Mouse (Mus musculus) megakaryocyte-erythroid progenitor cell, adult 5-6 weeks (primary cell): ENCODE results near the gene Phf2. TPM values are rescaled to one million over a fixed set of nuclear protein-coding genes. Genes with fewer than 3 reads are reported as not detected.

Source experiments
- ATAC-seq: replicated peaks from 2 replicates; pipeline ENCODE4 v1.8.0; 2016; ENCODE audit warnings: mild to moderate bottlenecking, inconsistent platforms; ENCODE audit not compliant: severe bottlenecking, poor library complexity, low FRiP score, low TSS enrichment
- total RNA-seq, 2 experiments: library from RNA; stranded (forward) in 1 of 2; stranded (reverse) in 1 of 2; fragments of 200-1000, 215-1000 nt in 1 of 2; fragments of >200 nt in 1 of 2; fragmentation: Nextera tagmentation in 1 of 2; gene quantifications; 2 replicates each; pipeline ENCODE4 v1.2.3; 2014 to 2017

Phf2 gene
- total RNA-seq, 2 experiments from 2014 or later = 10.9 to 25.2 TPM

DNA sequence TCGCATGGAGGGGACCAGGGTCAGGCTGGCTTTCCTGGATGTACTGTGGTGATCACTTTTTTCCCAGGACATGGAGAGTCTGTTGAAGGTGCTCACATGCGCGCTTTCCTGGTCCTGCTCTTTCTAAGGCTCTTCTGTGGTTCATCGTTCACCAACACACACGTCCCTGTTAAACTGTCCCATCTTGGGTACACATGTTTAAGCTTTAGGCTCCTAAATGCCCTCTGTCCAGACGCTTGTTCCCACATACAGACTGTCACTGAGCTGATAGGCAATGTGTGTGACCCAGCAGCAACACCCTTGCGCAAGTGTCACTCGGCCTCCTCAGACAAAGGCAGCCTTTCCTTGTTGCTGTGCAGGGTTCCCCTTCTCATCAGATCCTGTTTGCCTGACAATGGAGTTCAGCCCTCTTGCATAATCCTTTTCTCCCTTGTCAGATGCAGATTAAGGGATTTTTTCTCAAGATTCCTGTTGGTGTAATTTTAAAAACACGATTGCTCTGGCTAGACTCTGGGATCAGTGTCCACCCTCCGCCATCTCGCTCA lies 107.1 kb downstream of the Phf2 start:
- no peak for ATAC-seq

DNA sequence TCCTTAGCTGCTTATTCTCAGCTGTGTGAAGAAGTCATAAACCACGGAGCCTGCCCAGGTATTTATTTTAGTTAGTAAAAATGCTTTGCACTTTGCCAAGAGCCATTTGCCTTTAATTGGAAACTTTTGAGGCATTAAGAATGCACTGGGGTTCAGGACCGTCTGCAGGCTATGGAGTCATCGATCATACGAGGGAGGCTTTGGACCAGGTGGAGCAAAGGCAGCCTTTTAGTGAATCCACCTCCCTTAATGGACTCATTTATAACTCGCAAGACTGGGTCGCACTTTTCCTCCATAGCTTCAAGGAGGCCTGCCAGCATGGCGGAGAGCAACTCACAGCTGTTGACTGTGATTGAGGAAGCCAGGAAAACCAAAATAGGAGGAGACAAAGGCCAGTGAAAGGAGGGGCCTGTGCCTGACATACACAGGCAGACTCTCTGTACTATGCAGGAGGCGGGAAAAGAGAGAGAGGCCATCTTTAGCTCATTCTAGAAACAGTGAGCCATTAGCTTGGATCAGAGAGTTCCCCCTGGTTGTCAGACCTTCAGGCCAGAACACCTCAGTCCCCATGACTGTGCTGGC lies 110.0 kb downstream of the Phf2 start:
- ATAC-seq = no peak

DNA sequence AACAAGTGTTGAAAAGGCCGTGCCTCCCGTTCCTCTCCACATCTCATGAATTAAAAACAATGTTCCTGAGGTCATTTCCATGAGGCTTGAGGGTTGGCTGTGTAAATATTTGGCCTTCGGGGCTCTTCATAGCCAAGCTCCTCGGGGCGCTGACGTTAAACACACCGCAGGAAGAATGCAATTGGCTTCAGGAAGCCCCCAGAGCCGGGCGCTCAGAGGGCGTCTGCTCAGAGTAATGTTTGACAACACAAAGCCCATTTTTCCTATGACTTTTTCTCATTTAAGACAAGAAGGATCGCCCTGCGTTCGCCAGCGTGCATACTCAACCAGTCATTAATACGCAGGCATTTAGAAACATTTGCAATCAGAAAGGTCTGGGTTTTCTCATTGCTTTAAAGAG lies 114.2 kb downstream of the Phf2 start:
- no peak for ATAC-seq

Other genes starting within 250 kb of the Phf2 start
- 4.8 and 9.6 TPM in 2 replicates for gene Ptpdc1, start 245.5 kb downstream of the Phf2 start, total RNA-seq (2014; fragmentation: Nextera tagmentation)
- 2.7 and 4.5 TPM in 2 replicates for gene Ptpdc1, start 245.5 kb downstream of the Phf2 start, total RNA-seq (2017)
- not detected in 2 replicates for gene Barx1, start 208.1 kb downstream of the Phf2 start, total RNA-seq (2014; fragmentation: Nextera tagmentation)
- not detected in 2 replicates for gene Barx1, start 208.1 kb downstream of the Phf2 start, total RNA-seq (2017)
- 186 and 189 TPM in 2 replicates for gene Fam120a, start 96.9 kb upstream of the Phf2 start, total RNA-seq (2014; fragmentation: Nextera tagmentation)
- gene Fam120a, start 96.9 kb upstream of the Phf2 start, total RNA-seq (2017) = 134 and 158 TPM in 2 replicates